Mouse (Mus musculus) heart, adult 11 months (tissue): ENCODE results near the gene Pfdn2.
"Not testable (repeated sequence)": the region's sequence is repeated elsewhere in the genome, so short reads cannot be mapped to it uniquely, and the experiment has no call there.

ENCODE experiments used
- DNase-seq: peaks from one replicate; pipeline ENCODE4 v3.0.0; 2022

Pfdn2 gene

DNA sequence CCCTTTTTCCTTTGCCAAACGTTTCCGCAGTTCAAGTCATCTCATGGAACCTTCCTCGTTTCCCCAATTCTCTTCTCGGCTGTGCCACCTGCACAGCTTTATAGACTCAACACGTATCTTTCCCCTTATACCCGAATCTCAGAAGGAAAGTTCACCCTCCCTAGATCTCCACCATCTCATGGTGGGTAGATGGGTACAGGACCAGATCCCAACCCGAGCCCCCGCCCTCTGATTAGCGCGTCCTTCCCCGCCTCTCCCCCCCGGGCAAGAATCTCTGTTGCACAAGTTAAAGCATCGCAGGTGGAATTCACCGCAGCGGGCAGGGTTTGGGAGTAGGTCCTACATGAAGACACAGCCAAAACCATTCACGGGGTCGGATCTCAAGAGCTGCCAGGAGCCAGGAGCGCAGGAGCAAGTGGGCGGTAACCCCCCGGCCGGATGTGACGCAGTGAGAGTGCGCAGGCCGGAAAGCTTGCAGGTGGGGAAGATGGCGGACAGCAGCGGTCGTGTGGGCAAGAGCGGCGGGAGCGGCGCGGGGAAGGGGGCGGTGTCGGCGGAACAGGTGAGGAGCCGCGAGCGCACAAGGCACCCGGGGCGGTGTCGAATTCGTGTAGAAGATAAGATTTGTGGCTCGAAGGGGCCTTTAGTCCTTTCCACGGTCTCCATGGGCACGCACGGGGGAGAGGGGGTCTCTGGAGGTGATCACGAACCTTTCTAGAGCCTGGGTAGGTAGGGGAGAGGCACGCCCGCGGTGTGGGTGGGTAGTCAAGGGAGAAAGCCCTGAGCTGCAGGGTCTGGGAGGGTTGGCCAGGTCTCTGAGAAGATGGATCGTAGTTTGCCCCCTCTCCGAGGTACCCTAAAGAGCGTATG lies at the start of gene Pfdn2, which contains the start of gene Nit1:
Gene Pfdn2, plus strand, starts transcription at position 446 of the 870 bp plus-strand sequence.
Gene Nit1, minus strand, starts transcription at position 422 of the 870 bp plus-strand sequence.
- DNase-seq: peak; percentile 99

DNA sequence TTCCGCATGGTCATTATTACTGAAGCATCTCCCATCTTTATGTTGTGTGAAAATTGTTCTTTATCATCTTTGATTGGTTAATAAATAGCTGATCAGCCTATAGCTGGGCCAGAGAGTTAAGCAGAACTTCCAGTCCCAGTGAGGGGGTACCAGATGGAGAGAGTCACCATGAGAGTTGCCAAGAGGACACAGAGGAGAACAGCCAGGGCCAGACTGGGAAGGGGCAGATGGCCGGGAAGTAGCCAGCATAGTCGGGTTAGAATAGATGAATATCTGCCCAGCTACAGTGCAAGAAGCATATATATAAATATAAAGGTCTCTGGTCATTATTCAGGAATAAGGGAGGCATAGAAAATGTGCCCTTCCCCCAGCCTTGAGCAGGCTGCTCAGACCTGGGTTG lies 47.2 kb upstream of the Pfdn2 start:
- no peak for DNase-seq

DNA sequence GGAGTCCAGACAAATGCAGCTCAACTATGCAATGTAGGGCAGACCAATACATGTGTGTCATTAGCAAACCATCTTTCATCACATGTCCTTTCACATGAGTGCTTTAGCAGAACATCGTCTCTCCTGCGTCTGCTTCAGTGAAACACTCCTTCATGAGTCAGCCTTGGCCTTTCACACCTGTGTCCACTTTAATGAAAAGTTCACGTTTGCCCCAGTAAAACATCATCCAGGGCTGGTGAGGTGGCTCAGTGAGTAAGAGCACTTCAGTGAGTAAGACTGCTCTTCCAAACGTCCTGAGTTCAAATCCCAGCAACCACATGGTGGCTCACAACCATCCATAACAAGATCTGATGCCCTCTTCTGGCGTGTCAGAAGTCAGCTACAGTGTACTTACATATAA lies 39.3 kb upstream of the Pfdn2 start:
- DNase-seq: not testable (repeated sequence)

- no peak for DNase-seq
Observed at GRCm38 (mm10) chr1:171309321-171309720, 36.1 kb upstream of the Pfdn2 start.

DNA sequence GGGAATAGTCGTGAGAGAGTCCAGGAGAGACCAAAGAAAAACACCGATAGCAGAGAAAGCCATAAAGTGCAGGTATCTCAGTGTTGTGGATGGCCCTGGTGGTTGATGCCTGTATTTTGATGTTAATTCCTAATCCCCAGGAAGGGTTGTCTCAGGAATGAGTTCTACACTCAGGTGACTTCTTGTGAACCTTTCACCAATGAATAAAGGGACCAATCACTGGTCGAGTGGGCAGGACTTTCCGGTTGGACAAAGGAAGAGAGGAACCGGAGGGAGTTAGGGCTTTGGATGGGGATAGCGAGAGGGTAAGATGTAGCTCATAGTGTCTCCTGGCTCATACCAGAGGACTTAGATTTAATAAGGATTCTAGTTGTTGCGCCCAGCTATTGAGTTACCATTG lies 25.7 kb upstream of the Pfdn2 start:
- DNase-seq: peak; percentile 71

DNA sequence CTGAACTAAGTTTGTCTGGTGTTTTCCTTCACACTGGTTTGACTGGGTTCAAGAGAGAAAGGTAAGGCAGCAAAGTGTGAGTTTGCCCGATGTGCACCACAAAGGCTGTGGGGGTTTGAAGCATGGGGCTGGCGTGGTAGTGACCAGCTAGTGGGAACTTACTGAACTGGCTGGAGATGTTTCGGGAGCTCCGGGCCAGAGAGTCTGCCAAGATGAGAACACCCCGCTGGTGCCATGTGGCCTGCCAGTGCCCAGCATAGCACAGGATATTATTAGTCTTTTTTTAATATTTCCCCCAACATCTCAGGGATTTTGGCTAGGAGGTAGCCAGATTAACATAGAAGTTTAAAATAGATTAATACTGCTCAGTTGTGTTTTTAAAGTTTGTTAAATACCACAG lies 25.3 kb upstream of the Pfdn2 start:
- peak; percentile 90 for DNase-seq

DNA sequence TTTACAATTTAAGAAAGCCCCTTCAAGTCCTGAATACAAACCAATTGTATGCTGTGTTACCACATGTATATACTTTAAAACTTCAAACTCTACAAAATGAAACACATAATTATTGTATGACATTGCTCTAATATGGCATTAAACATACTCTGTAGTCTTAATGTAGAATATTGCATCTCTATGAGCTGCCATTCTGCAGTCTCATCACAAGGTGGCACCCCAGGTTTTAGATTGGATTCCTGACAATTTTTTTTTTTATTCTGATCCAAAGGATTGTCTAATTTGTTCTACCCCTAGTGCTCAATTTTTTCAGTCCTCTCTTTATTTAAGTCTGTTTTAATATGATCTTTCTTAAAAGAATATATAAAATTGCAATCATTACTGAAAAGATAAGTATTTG lies 24.1 kb upstream of the Pfdn2 start:
- DNase-seq: no peak

DNA sequence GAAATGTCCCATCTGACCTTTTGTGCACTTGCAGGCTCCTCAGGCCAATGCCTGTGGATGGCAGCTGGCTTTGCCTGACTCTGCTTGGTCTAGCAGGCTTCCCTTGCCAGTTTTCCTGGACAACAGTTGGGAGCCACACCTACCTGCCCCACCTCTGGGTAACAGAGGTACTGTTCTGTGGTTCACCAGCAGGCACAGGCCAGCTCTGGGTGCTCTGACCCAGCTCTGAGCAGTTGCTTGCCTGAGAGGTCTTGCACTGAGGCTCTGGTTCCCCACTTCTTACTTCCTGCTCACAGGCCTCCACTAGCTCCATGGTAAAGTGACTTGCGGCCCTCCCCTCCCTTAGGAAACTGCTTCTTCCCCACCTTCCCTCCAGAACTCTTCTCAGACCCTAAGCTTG lies 23.5 kb upstream of the Pfdn2 start:
- DNase-seq: peak; percentile 80

DNA sequence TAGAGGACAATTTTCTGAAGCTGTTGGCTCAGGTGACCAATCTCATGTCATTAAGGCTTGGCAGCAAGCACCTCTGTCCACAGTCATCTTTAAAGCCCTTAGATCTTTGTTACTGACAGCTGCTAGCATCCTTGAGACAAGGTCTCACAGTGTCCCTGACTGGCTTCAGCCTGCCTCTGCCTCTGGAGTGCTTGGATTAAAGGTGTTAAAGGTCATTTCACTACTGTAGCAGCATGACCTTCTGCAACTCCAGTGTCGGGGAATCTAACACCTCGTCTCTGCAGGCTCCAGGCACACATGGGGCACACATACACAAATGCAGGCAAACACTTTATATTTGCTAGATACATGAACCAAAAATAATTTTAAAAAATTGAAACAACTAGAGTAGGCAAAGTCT lies 19.9 kb upstream of the Pfdn2 start:
- DNase-seq: peak; percentile 25

GRCm38 (mm10) chr1:171326588-171326987 lies 18.9 kb upstream of the Pfdn2 start:
- peak; percentile 59 for DNase-seq

DNA sequence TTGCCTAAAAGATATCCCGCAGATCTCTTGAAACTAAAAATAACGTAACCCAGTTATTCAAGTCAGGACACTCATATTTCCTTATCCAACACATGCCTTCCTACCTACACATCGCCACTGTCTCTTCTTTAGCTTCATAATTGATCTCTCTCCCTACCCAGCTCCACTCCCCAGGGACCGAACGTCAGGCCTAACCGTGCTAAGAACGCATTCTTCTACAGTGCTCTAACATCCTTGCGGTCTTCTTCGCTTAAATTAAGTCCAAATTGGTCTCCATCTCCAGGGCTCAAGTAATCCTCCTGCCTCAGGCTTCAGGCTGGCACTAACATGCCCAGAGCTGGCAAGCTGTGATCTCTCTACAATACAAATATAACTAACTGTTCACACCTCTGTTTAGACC lies 17.2 kb upstream of the Pfdn2 start:
- peak; percentile 36 for DNase-seq

- DNase-seq: peak; percentile 99
Observed at GRCm38 (mm10) chr1:171328839-171329432, 16.5 kb upstream of the Pfdn2 start, which contains the start of gene Dedd. Dedd (plus strand) TSS chr1:171329145.

GRCm38 (mm10) chr1:171329433-171330215 lies 15.8 kb upstream of the Pfdn2 start:
- no peak for DNase-seq

- DNase-seq: no peak
Observed at GRCm38 (mm10) chr1:171330216-171330560, 15.3 kb upstream of the Pfdn2 start.

GRCm38 (mm10) chr1:171342262-171343207 lies 2.9 kb upstream of the Pfdn2 start:
- no peak for DNase-seq

- no peak for DNase-seq
Observed at GRCm38 (mm10) chr1:171343922-171344677, 1.4 kb upstream of the Pfdn2 start.

GRCm38 (mm10) chr1:171344715-171345114 lies 755 bp upstream of the Pfdn2 start:
- DNase-seq: no peak

- no peak for DNase-seq
Observed at GRCm38 (mm10) chr1:171346095-171346450, 603 bp downstream of the Pfdn2 start.

DNA sequence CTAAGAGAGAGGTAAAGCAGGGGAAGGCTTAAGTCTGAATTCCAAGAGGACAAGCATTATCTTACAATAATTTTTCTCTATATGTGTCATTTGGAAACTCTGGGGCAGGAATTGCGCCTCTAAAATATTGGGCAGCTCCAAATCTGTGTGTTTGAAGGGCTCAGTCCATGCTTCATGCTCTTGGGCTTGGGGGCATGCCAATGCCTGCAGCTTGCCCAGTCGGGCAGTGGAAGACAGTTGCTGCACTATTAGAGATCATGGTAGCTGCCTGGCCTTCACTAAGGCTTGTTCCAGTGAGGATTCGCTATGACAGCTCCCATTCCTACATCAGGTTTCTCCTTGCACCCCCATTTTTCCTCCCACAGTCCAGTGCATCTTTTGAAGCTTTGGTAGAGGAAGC lies 3.2 kb downstream of the Pfdn2 start:
- no peak for DNase-seq

DNA sequence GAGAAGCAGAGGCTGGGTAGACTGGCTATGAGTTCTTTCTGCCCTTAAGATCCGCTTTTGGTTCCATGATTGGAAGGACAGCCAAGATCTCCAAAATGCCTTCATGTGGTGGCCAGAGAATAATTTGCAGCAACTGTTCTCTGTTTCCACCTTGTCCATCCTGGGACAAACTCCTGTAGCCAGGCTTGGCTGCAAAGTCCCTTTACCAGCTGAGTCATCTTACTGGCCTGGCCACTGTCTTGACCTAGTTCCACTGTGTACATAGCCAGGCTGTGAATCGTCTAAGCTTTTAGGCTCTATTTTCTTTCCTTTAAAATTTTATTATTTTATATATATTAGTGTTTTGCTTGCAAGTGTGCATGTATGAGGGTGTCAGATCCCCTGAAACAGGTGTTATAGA lies 3.7 kb downstream of the Pfdn2 start:
- DNase-seq: no peak

GRCm38 (mm10) chr1:171355812-171356340 lies 10.4 kb downstream of the Pfdn2 start:
- DNase-seq: no peak
